Mouse (Mus musculus): ENCODE data around the gene 1700001K19Rik. TPM values are rescaled to one million over a fixed set of nuclear protein-coding genes. Genes with fewer than 3 reads are reported as not detected.
A peak's percentile ranks its signal among the peaks of the same experiment; 100 is the strongest.
"Not testable (repeated sequence)": the region's sequence is repeated elsewhere in the genome, so short reads cannot be mapped to it uniquely, and the experiment has no call there.

1700001K19Rik gene
- not detected for total RNA-seq (2021)
- long read RNA-seq, experiment 1, result 0 reads
- long read RNA-seq, experiment 2, result 0 reads

DNA sequence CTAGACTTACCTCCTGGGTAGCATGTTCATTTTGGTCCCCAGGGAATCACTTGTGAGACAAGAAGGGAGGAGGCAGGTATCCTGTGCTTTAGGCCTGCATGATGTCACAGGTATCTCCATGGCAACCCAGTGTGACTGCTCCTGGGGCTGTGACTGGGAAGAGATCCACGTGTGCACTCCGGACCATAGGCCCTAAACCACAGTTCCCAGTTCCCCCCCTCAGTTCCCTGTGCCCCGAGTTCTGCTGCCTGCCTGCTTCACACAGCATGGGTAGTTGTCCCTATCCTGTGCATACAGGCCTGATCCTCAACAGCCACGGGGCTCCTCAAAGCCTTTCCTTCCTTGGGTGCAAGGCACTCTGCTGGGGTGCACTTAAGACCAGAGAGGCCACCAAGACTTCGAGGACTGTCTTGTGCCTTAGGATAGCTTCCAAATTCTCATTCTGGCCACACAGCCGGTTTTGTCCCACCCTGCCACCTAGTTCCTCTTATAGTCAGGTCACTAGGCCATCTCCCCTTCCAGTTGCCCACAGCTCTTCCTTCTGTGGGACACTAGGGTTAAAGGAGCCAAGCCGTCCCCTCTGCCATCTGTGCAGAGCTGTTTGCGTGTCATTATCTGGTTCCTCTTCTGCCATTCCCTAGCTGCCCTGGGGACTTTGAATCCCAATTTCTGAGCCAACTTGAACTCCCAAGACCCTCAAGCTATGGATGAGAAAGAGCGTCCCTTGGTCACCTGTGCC lies at the start of gene 1700001K19Rik:
1700001K19Rik (minus strand) TSS at position 59 of the 739 bp plus-strand sequence.
- DNase-seq, result no peak
- intact Hi-C loops (cut with DNase I), result no loop called here

DNA sequence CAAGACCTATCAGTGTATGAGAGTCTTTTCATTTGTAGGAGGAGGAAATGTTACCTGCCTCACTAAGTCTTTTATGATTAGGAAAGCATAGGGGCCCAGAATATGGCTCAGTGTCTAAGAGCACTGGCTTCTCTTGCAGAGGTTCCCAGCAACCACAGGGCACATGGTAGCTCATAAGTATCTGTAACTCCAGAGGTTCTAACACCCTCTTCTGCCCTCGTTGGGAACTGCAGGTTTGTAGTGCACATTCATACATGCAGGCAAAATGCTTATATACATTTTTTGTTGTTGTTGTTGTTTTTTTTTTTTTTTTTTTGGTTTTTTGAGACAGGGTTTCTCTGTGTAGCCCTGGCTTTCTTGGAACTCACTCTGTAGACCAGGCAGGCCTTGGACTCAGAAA lies 44.0 kb upstream of the 1700001K19Rik start:
- intact Hi-C loops (cut with DNase I), result loop anchor here (5.0 kb wide), 1 partner anchor 71 kb away; no protein-coding TSS in a partner anchor
- DNase-seq, result no peak

DNA sequence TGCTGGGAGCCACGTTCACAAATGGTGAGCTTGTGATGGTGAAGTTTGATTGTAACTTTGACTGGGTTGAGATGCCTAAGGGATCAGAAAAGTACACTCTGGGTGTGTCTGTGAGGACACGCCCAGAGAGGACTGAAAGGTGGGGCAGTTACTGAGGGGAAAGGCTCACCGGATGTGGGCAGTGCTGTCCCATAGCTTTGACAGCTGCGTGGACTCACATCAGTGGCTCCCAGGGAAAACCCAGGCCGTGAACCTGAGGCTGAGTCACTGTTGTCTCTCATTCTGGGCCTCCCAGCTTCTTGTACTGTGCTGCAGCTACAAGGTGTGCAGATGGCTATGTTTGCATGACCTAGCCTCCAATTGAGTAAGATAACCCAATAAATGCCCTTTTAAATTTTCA lies 43.1 kb upstream of the 1700001K19Rik start:
- intact Hi-C loops (cut with DNase I), result loop anchor here (5.0 kb wide), 1 partner anchor 72 kb away; no protein-coding TSS in a partner anchor
- DNase-seq, result no peak

DNA sequence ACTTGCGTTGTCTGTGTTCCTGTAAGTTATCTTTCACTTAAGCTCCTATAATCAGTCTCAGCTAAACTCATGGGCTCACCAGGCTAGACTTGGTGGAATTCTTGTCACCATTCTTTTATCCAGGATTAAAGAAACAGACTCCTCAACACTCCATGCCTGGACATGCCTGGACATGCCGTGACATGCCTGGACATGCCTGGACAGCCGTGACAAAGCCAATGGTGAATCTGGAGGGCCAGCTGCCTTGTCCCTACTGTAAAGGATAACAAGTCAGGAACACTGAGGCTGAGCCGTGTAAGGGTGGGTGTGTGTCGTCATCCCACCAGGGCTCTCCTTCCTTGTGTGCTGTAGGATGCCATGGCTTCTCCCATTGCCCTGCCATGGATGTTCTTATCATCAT lies 42.6 kb upstream of the 1700001K19Rik start:
- intact Hi-C loops (cut with DNase I), result loop anchor here (5.0 kb wide), 1 partner anchor 72 kb away; no protein-coding TSS in a partner anchor

GRCm38 (mm10) chr12:110716004-110716403 lies 33.6 kb upstream of the 1700001K19Rik start:
- DNase-seq, result no peak
- intact Hi-C loops (cut with DNase I), result no loop called here

More for the DNA sequence above, 42.6 kb upstream of the 1700001K19Rik start:
- no peak for DNase-seq

GRCm38 (mm10) chr12:110714215-110714614 lies 31.8 kb upstream of the 1700001K19Rik start:
- intact Hi-C loops (cut with DNase I), result no loop called here
- DNase-seq, result no peak

- intact Hi-C loops (cut with DNase I), result no loop called here
- no peak for DNase-seq
Observed at GRCm38 (mm10) chr12:110713784-110714183, 31.4 kb upstream of the 1700001K19Rik start.

DNA sequence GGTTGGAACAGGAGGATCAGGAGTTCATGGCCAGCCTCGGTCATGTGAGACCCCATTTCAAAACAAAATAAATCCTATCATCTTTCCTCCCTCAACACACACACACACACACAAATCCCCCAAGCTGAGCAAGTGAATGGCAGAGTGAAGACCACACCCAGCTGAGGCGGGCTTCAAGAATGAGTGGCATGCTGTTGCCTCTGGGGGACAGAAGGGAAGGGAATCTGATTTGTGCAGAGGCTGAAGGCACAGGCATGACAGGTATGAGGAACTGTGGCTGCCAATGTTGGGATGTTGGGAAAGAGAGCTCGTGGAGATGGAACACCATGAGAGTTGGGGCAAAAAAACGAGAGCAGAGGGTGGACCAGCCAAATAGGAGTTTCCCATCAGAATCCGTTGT lies 28.9 kb upstream of the 1700001K19Rik start:
- intact Hi-C loops (cut with DNase I), result no loop called here
- DNase-seq, result no peak

DNA sequence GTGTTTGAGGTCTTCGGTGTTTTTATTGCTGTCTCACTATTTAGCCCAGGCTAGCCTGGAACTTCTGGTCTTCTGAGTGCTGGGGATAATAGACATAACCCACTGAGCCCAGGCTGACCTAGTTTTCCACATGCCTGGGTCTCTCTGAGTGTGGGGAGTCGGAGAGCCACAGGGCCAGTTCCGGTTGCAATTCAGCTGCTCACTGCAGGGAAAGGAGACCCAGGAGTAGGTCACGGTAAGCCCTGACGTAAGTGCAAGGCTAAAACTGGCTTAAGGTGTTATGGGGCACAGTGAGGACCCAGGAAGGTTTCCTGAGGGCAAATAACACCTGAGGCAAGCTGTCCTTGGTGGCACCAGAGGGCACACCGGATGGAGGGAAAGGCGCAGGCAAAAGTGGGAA lies 25.0 kb upstream of the 1700001K19Rik start:
- no peak for DNase-seq
- intact Hi-C loops (cut with DNase I), result no loop called here

DNA sequence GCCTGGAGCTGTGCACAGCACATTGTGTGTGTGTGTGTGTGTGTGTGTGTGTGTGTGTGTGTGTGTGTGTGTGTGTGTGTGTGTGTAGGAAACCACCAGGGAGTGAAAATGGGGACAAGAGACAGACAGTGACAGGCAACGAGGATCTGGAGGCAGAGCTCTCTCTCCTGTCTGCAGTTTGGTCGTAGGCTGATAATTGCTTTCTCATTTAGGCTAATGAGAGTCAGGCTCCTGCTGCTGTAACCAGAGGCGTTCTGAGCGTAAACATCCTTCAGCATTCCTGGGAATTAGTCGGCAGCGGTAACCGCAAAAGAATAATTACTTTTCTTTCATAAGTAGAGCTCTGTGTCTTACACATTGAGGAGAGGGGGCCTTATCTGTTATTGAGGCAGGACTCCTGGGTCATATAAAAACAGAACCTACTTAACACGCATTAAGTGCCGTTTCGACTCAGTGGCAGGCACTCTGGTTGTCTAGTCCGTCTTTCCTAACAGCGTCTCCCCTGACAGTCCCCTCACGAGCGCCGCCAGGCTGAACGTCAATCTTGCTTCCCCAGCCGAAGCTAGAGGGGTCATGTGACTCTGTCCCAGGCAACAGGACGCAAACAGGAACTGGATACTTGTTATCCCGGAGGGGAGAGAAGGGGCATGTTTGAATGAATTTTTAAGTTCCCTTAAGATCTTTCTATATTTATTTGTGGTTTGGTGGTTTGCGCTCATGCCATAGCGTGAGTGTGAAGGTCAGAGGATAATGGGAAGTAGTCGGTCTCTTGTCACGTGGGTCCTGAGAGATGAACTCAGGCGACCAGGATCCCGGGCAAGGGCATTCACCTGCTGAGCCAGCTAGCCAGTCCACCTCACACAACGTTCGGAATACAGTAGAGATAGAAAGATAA lies 24.2 kb upstream of the 1700001K19Rik start:
- intact Hi-C loops (cut with DNase I), result no loop called here
- DNase-seq, result peak; percentile 31 to 42

GRCm38 (mm10) chr12:110705419-110705818 lies 23.0 kb upstream of the 1700001K19Rik start:
- DNase-seq; intact Hi-C loops (cut with DNase I): not testable (repeated sequence)

DNA sequence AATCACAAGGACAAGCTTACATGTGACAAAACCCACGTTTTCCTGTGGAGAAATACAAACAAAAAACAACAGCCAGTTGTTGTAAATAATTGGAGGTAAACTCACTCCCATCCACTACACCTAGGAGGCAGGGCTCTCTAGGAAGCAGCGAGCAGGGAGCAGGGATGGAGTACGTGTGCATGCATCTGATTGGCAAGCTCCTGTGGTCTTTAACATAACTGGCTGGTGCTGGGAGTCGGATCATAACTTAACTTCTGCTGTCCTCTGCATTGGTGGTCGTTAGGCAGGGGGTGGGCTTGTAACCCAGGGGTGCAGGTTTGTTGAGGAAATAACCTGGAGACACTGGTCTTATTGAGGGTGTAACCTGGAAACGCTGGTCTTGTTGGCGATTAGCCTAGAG lies 21.3 kb upstream of the 1700001K19Rik start:
- intact Hi-C loops (cut with DNase I), result loop anchor here (2.0 to 5.0 kb wide), 3 partner anchors 105 to 281 kb away; no protein-coding TSS in a partner anchor
- DNase-seq, result no peak

GRCm38 (mm10) chr12:110703008-110703471 lies 20.6 kb upstream of the 1700001K19Rik start:
- peak; percentile 77 to 80 for DNase-seq
- intact Hi-C loops (cut with DNase I), result loop anchor here (2.0 to 5.0 kb wide), 3 partner anchors 104 to 281 kb away; no protein-coding TSS in a partner anchor

DNA sequence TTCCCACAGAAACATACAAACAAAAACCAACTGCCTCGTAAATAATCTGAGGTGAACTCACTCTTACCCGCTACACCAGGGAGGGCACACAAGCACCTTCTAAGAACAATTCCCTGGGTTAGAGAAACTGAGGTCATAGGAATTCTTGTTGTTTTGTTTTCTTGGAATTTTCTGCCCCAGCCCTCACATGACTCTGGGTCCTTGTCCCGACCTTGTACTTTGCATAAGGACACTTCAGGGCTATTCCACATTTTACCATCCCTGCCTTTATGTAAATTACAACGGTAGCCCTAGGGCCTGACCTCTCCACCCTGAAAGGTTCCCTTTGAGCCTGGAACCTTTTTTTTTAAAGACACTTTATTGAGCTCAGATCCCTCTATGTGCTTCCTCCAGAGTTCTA lies 20.1 kb upstream of the 1700001K19Rik start, which contains the start of gene Hsp90aa1:
Hsp90aa1 (minus strand) TSS at position 173 of the 400 bp plus-strand sequence.
- DNase-seq, result no peak
- intact Hi-C loops (cut with DNase I), result loop anchor here (2.0 to 5.0 kb wide), 3 partner anchors 104 to 280 kb away; no protein-coding TSS in a partner anchor

GRCm38 (mm10) chr12:110701363-110701762 lies 18.9 kb upstream of the 1700001K19Rik start:
- intact Hi-C loops (cut with DNase I), result loop anchor here (5.0 kb wide), 1 partner anchor 279 kb away; no protein-coding TSS in a partner anchor
- DNase-seq, result not testable (repeated sequence)

GRCm38 (mm10) chr12:110700730-110701129 lies 18.3 kb upstream of the 1700001K19Rik start:
- intact Hi-C loops (cut with DNase I), result loop anchor here (5.0 kb wide), 1 partner anchor 278 kb away; no protein-coding TSS in a partner anchor
- DNase-seq, result no peak

- intact Hi-C loops (cut with DNase I), result no loop called here
- DNase-seq, result no peak
Observed at GRCm38 (mm10) chr12:110699171-110699547, 16.7 kb upstream of the 1700001K19Rik start.

DNA sequence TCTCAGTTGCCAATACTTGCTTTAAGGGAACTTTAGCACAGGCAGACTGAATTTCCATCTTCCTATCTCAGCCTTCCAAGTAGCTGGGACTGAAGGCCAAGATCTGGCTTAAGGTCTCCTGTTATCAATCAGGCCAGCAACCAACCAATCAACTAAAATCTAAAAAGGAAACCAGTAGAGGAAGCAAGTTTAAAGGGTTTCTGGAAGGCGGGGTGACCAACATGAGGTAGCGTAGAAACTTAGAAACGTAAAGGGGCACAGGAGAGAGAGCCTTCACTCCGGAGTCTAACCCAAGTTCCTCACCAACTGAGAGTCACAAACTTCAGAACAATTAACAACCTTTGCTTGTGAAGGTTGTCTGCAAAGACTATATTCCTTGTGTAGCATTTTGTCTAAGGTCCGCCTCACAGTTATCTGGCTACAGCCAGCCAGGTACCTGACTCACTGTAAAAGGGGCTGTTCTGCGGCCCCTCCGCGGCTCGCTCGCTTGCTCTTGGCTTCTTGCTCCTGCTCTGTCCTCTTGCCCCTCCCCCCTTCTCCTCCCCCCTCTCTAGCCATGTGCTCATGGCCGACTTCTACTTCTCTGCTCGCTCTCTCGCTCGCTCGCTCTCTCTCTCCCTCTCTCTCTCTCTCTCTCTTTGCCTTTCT lies 16.2 kb upstream of the 1700001K19Rik start:
- intact Hi-C loops (cut with DNase I), result no loop called here
- no peak for DNase-seq

DNA sequence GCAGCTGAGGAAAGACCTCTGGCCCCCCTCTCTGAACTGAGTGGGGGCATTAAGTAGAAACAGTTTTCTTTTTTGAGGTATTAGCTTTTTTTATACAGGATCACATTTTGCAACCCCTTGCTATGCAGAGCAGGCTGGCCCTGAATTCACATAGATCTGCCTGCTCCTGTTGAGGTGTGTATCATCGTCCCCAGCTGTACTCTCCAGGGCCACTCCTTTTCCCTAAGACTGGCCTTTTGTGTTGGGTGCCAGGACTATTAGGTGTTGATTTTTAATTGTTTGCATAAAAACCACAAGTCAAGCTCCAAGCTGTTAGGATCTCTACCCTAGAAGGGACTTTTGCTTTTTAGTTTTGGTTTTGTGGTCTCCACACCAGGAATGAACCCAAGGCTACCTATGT lies 15.7 kb upstream of the 1700001K19Rik start:
- intact Hi-C loops (cut with DNase I), result no loop called here
- no peak for DNase-seq

- DNase-seq, result no peak
- intact Hi-C loops (cut with DNase I), result no loop called here
Observed at GRCm38 (mm10) chr12:110697457-110697856, 15.0 kb upstream of the 1700001K19Rik start.
